Mouse (Mus musculus): ENCODE data around the gene Gm21616. TPM values are rescaled to one million over a fixed set of nuclear protein-coding genes. Genes with fewer than 3 reads are reported as not detected.
"Not testable (repeated sequence)": the region's sequence is repeated elsewhere in the genome, so short reads cannot be mapped to it uniquely, and the experiment has no call there.

Gm21616 gene
- total RNA-seq (2021), result not detected
- long read RNA-seq, experiment 1, result 0 reads
- long read RNA-seq, experiment 2, result 0 reads

GRCm38 (mm10) chrX:125435242-125435641 lies at the start of gene Gm21616:
TSS of gene Gm21616 (plus strand) at chrX:125435542.
- intact Hi-C loops (cut with DNase I); DNase-seq (ENCODE audit: extremely low spot score in 1 of 2, low spot score in 2 of 2): not testable (repeated sequence)

More at GRCm38 (mm10) chrX:125435242-125435641, at the start of gene Gm21616:
- not testable (repeated sequence) for H3K27ac ChIP-seq, H3K4me3 ChIP-seq
